Mouse (Mus musculus): ENCODE measurements at regions not wholly inside any gene's neighbourhood (a gene's known extent, or its start where the extent isn't known, plus 50 kb on each side); places are given as distances from the start of the nearest gene placed in this dataset.
A peak's percentile ranks its signal among the peaks of the same experiment; 100 is the strongest.

DNA sequence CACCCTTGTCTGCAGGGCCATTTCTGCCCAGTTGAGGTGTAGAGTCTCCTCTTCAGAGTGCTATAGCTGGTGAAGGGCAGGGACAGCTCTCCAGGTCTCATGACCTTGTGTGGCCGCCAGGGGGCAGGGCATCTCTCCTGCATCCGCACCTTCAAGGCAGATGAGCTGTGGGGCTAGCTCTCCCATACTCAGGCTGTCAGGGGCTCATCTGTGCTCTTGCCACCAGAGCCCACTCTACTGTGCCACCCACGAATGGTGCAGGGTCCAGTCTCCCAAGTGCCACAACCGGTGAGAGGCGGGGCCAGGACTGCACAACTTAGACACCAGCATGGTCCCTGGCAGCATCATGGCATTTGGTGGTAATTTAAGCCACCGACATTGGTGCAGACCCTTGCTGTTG, 111.3 kb downstream of the Syt10 start:
- peak; percentile 40 for TF ChIP-seq CTCF (IDR thresholded peaks at IDR 0.05; ENCODE audit: extremely low read depth, insufficient read depth, low read length)
- no peak for TF ChIP-seq POLR2A (IDR thresholded peaks at IDR 0.05; ENCODE audit: extremely low read depth, insufficient read depth, low read length)

Measured in cortical plate, adult 2 months (tissue).